Mouse (Mus musculus) neural tube, embryonic 11.5 days (tissue): ENCODE measurements around the gene Theg. TPM values are rescaled to one million over a fixed set of nuclear protein-coding genes. Genes with fewer than 3 reads are reported as not detected.

ENCODE experiments used
- ATAC-seq: fragments of 200-750 bp; cut with Nextera tagmentation; 2 replicates; pipeline ENCODE4 v1.8.0; 2017; ENCODE audit warnings: moderate number of reproducible peaks, mild to moderate bottlenecking, moderate TSS enrichment, moderate library complexity; ENCODE audit not compliant: insufficient read depth, low FRiP score, low TSS enrichment
- DNase-seq: peaks from one replicate; pipeline ENCODE4 v3.0.0-alpha.2; 2015; ENCODE audit warnings: low spot score
- H3K27ac ChIP-seq: fragments of 300-500 bp; sonication (generic); 2 replicates; pipeline ENCODE4 v1.5.1; 2014; ENCODE audit warnings: low read depth, mild to moderate bottlenecking, low read length
- H3K27me3 ChIP-seq: fragments of 300-500 bp; sonication (generic); 2 replicates; pipeline ENCODE4 v1.6.1; 2014; ENCODE audit warnings: mild to moderate bottlenecking, low read length, mixed read lengths; ENCODE audit not compliant: control insufficient read depth, insufficient read depth
- H3K36me3 ChIP-seq: fragments of 300-500 bp; sonication (generic); 2 replicates; pipeline ENCODE4 v1.6.1; 2014; ENCODE audit warnings: mild to moderate bottlenecking, low read length, moderate library complexity, mixed read lengths; ENCODE audit not compliant: control insufficient read depth, insufficient read depth
- H3K4me1 ChIP-seq: fragments of 300-500 bp; sonication (generic); 2 replicates; pipeline ENCODE4 v1.6.1; 2014; ENCODE audit warnings: low read length, mixed read lengths; ENCODE audit not compliant: control insufficient read depth, insufficient read depth
- H3K4me2 ChIP-seq: fragments of 300-500 bp; sonication (generic); 2 replicates; pipeline ENCODE4 v1.6.1; 2014; ENCODE audit warnings: low read depth, mild to moderate bottlenecking, moderate library complexity
- H3K4me3 ChIP-seq: fragments of 300-500 bp; sonication (generic); 2 replicates; pipeline ENCODE4 v1.5.1; 2014; ENCODE audit warnings: low read depth, low read length
- H3K9ac ChIP-seq: fragments of 300-500 bp; sonication (generic); 2 replicates; pipeline ENCODE4 v1.6.1; 2014; ENCODE audit warnings: mild to moderate bottlenecking, low read length
- H3K9me3 ChIP-seq: fragments of 300-500 bp; sonication (generic); 2 replicates; pipeline ENCODE4 v1.6.1; 2016; ENCODE audit warnings: low read length; ENCODE audit not compliant: control insufficient read depth
- WGBS: fragments of 180-500 bp; shearing (Covaris S2); extraction: QIAGEN DNeasy Blood & Tissue Kit; methylation state at CpG from one replicate; pipeline ENCODE4 v1.1.7; 2014; 5-methylcytosine and 5-hydroxymethylcytosine counted together
- polyA plus RNA-seq: library from polyadenylated mRNA; unstranded; fragments of >200 nt; fragmentation: Nextera tagmentation; extraction: Ambion mirVana; gene quantifications from 2 replicates; pipeline ENCODE4 v1.2.1, GENCODE M21; 2014

Theg gene
- polyA plus RNA-seq, 1 experiment from 2014 or later = not detected

GRCm38 (mm10) chr10:79539701-79540495 lies 47.2 kb downstream of the Theg start:
- Histone ChIP-seq H3K27me3 (no peaks in the 10 kb centered on the region), H3K36me3 (peaks cover 31% of the 10 kb centered on the region), H3K27ac (no peak overlapping the region), H3K9me3 (no peaks in the 10 kb centered on the region), H3K4me2 (no peak overlapping the region), H3K4me1 (no peaks in the 10 kb centered on the region), H3K9ac (no peak overlapping the region), H3K4me3 (no peak overlapping the region)
- no peak for DNase-seq
- ATAC-seq = no peak
- WGBS = 97% methylated on average over 16 of the region's 16 CpGs

GRCm38 (mm10) chr10:79538873-79539272 lies 48.3 kb downstream of the Theg start:
- 83% methylated on average over 4 of the region's 4 CpGs for WGBS
- Histone ChIP-seq H3K27ac (no peak overlapping the region), H3K4me3 (no peak overlapping the region), H3K4me2 (no peak overlapping the region), H3K9ac (no peak overlapping the region), H3K27me3 (no peaks in the 10 kb centered on the region), H3K4me1 (no peaks in the 10 kb centered on the region), H3K36me3 (peaks cover 27% of the 10 kb centered on the region), H3K9me3 (no peaks in the 10 kb centered on the region)
- DNase-seq (no peak), ATAC-seq (no peak)

GRCm38 (mm10) chr10:79538323-79538722 lies 48.8 kb downstream of the Theg start:
- H3K4me3 ChIP-seq = no peak overlapping the region
- no peaks in the 10 kb centered on the region for H3K27me3 ChIP-seq
- DNase-seq (no peak), ATAC-seq (no peak)
- WGBS = 92% methylated on average over 3 of the region's 3 CpGs
- H3K4me1 ChIP-seq = no peaks in the 10 kb centered on the region
- H3K9ac ChIP-seq = no peak overlapping the region
- H3K9me3 ChIP-seq = no peaks in the 10 kb centered on the region
- no peak overlapping the region for H3K27ac ChIP-seq
- H3K36me3 ChIP-seq = peaks cover 24% of the 10 kb centered on the region
- H3K4me2 ChIP-seq = no peak overlapping the region

- Histone ChIP-seq H3K4me1 (no peaks in the 10 kb centered on the region; the same call in 1 of the 2 replicates), H3K9me3 (no peaks in the 10 kb centered on the region), H3K27ac (no peak overlapping the region), H3K27me3 (no peaks in the 10 kb centered on the region), H3K9ac (no peak overlapping the region), H3K36me3 (peaks cover 22% of the 10 kb centered on the region), H3K4me3 (no peak overlapping the region), H3K4me2 (no peak overlapping the region)
- ATAC-seq = no peak
- WGBS = 91% methylated on average over 2 of the region's 2 CpGs
- no peak for DNase-seq
These were observed 49.4 kb downstream of the Theg start for GRCm38 (mm10) chr10:79537781-79538180.

GRCm38 (mm10) chr10:79537271-79537670 lies 49.9 kb downstream of the Theg start:
- Histone ChIP-seq H3K27me3 (no peaks in the 10 kb centered on the region), H3K9me3 (no peaks in the 10 kb centered on the region), H3K4me3 (no peak overlapping the region), H3K36me3 (peaks cover 17% of the 10 kb centered on the region), H3K9ac (no peak overlapping the region), H3K4me2 (no peak overlapping the region), H3K27ac (no peak overlapping the region), H3K4me1 (no peaks in the 10 kb centered on the region; the same call in 1 of the 2 replicates)
- WGBS = 95% methylated on average over 7 of the region's 7 CpGs
- ATAC-seq (no peak), DNase-seq (no peak)

- Histone ChIP-seq H3K27ac (no peak overlapping the region), H3K27me3 (no peaks in the 10 kb centered on the region), H3K9me3 (no peaks in the 10 kb centered on the region), H3K4me2 (no peak overlapping the region), H3K4me3 (no peak overlapping the region), H3K9ac (no peak overlapping the region), H3K4me1 (no peaks in the 10 kb centered on the region; the same call in 1 of the 2 replicates), H3K36me3 (peaks cover 16% of the 10 kb centered on the region)
- DNase-seq (no peak), ATAC-seq (no peak)
- 73% methylated on average over 12 of the region's 12 CpGs for WGBS
These were observed 50.6 kb downstream of the Theg start for GRCm38 (mm10) chr10:79536461-79537080.

GRCm38 (mm10) chr10:79535431-79535830 lies 51.7 kb downstream of the Theg start:
- ATAC-seq = no peak
- H3K9ac ChIP-seq = no peak overlapping the region
- 63% methylated on average over 1 of the region's 1 CpGs for WGBS
- H3K27ac ChIP-seq = no peak overlapping the region
- DNase-seq = no peak
- H3K27me3 ChIP-seq = no peaks in the 10 kb centered on the region
- no peaks in the 10 kb centered on the region for H3K9me3 ChIP-seq
- no peak overlapping the region for H3K4me3 ChIP-seq
- no peak overlapping the region for H3K4me2 ChIP-seq
- H3K4me1 ChIP-seq = no peaks in the 10 kb centered on the region; the same call in 1 of the 2 replicates
- H3K36me3 ChIP-seq = peaks cover 8% of the 10 kb centered on the region; the same call in 1 of the 2 replicates

- DNase-seq (no peak), ATAC-seq (peak; percentile 18; the same call in 1 of the 2 replicates)
- H3K27me3 ChIP-seq = no peaks in the 10 kb centered on the region
- no peaks in the 10 kb centered on the region for H3K9me3 ChIP-seq
- H3K36me3 ChIP-seq = 0 out of 2 replicates have a peak, but pooled peaks cover 2% of the 10 kb centered on the region
- 82% methylated on average over 2 of the region's 2 CpGs for WGBS
- no peak overlapping the region for H3K4me2 ChIP-seq
- H3K4me1 ChIP-seq = no peaks in the 10 kb centered on the region; the same call in 1 of the 2 replicates
- H3K9ac ChIP-seq = no peak overlapping the region
- H3K4me3 ChIP-seq = no peak overlapping the region
- H3K27ac ChIP-seq = no peak overlapping the region
These were observed 52.7 kb downstream of the Theg start for GRCm38 (mm10) chr10:79534426-79534825.
